Mouse (Mus musculus): Measurements from ENCODE around the gene Rab32.

GRCm38 (mm10) chr10:10580811-10581210, 22.7 kb upstream of the Rab32 start:
- TF ChIP-seq EP300 (IDR thresholded peaks at IDR 0.05; ENCODE audit: low read depth) (no peak), CTCF (IDR thresholded peaks at IDR 0.05; ENCODE audit: low read depth) (no peak)
